Mouse (Mus musculus) cerebellum, adult 2 months (tissue): Measurements from ENCODE around the gene Cd28. TPM values are rescaled to one million over a fixed set of nuclear protein-coding genes. Genes with fewer than 3 reads are reported as not detected.

Source experiments
- DNase-seq, 2 experiments: peaks; one replicate each; pipeline ENCODE4 v3.0.0; 2021
- H3K27ac ChIP-seq: fragments of 200-500 bp; 2 replicates; pipeline ENCODE4 v1.5.1; 2012; ENCODE audit warnings: low read length, control low read depth, inconsistent platforms; ENCODE audit not compliant: insufficient read depth
- H3K27me3 ChIP-seq: fragments of 200-500 bp; 2 replicates; pipeline ENCODE4 v1.6.1; 2012; ENCODE audit warnings: inconsistent platforms, mild to moderate bottlenecking, low read length, moderate library complexity; ENCODE audit not compliant: control insufficient read depth, insufficient read depth
- H3K4me1 ChIP-seq: fragments of 200-500 bp; 2 replicates; pipeline ENCODE4 v1.6.1; 2011; ENCODE audit warnings: low read length; ENCODE audit not compliant: control insufficient read depth, insufficient read depth
- H3K4me3 ChIP-seq: fragments of 200-500 bp; replicated peaks from 2 replicates; pipeline ENCODE3; 2011; ENCODE audit warnings: mild to moderate bottlenecking, low read depth, low read length, control low read depth; ENCODE audit not compliant: insufficient read depth
- CTCF ChIP-seq: fragments of 200-500 bp; IDR thresholded peaks from 2 replicates; pipeline ENCODE4 v1.5.1; 2011; ENCODE audit warnings: low read depth, mild to moderate bottlenecking, control low read depth, low read length, moderate library complexity, borderline replicate concordance; ENCODE audit not compliant: insufficient read depth
- POLR2A ChIP-seq: fragments of 200-500 bp; IDR thresholded peaks from 2 replicates; pipeline ENCODE4 v1.6.1; 2011; ENCODE audit warnings: low read length, control low read depth, borderline replicate concordance; ENCODE audit not compliant: insufficient read depth
- WGBS: fragments of 180-500 bp; shearing (Covaris S2); methylation state at CpG from one replicate; pipeline ENCODE4 v1.1.7; 2018; 5-methylcytosine and 5-hydroxymethylcytosine counted together
- polyA plus RNA-seq: library from polyadenylated mRNA; depleted of rRNA; stranded (reverse); fragments of >200 nt; gene quantifications from 2 replicates; pipeline ENCODE4 v1.2.3, GENCODE M21; 2012

Gene Cd28
- polyA plus RNA-seq, 1 experiment = 0.25 TPM

- H3K27me3 ChIP-seq = no peaks in the 10 kb centered on the region
- DNase-seq = no peak
- H3K27ac ChIP-seq = no peak overlapping the region
- no peaks in the 10 kb centered on the region for H3K4me1 ChIP-seq
- H3K4me3 ChIP-seq = no peak overlapping the region
- no peak for TF ChIP-seq CTCF
- TF ChIP-seq POLR2A = no peak
- WGBS = 57% methylated on average over 7 of the region's 7 CpGs
Observed at GRCm38 (mm10) chr1:60745664-60746063, 29.1 kb downstream of the Cd28 start.

GRCm38 (mm10) chr1:60746153-60746552 lies 29.6 kb downstream of the Cd28 start:
- H3K27me3 ChIP-seq = no peaks in the 10 kb centered on the region
- WGBS = 59% methylated on average over 2 of the region's 2 CpGs
- TF ChIP-seq POLR2A = no peak
- TF ChIP-seq CTCF = no peak
- H3K4me3 ChIP-seq = no peak overlapping the region
- no peaks in the 10 kb centered on the region for H3K4me1 ChIP-seq
- DNase-seq = no peak
- no peak overlapping the region for H3K27ac ChIP-seq

- Histone ChIP-seq H3K4me3 (no peak overlapping the region), H3K4me1 (no peaks in the 10 kb centered on the region), H3K27me3 (no peaks in the 10 kb centered on the region), H3K27ac (no peak overlapping the region)
- DNase-seq = no peak
- 95% methylated on average over 5 of the region's 5 CpGs for WGBS
- no peak for TF ChIP-seq POLR2A
- TF ChIP-seq CTCF = no peak
Observed at GRCm38 (mm10) chr1:60746856-60747255, 30.3 kb downstream of the Cd28 start.

- DNase-seq = no peak
- Histone ChIP-seq H3K4me1 (no peaks in the 10 kb centered on the region), H3K4me3 (no peak overlapping the region), H3K27ac (no peak overlapping the region), H3K27me3 (no peaks in the 10 kb centered on the region)
- 92% methylated on average over 1 of the region's 1 CpGs for WGBS
- no peak for TF ChIP-seq CTCF
- TF ChIP-seq POLR2A = no peak
Observed at GRCm38 (mm10) chr1:60748286-60748685, 31.7 kb downstream of the Cd28 start.

GRCm38 (mm10) chr1:60748936-60749335 lies 32.3 kb downstream of the Cd28 start:
- H3K4me1 ChIP-seq = no peaks in the 10 kb centered on the region
- WGBS = 86% methylated on average over 4 of the region's 4 CpGs
- DNase-seq = no peak
- H3K27me3 ChIP-seq = no peaks in the 10 kb centered on the region
- H3K4me3 ChIP-seq = no peak overlapping the region
- TF ChIP-seq CTCF = no peak
- TF ChIP-seq POLR2A = no peak
- no peak overlapping the region for H3K27ac ChIP-seq

- no peak for TF ChIP-seq CTCF
- TF ChIP-seq POLR2A = no peak
- WGBS = 80% methylated on average over 5 of the region's 5 CpGs
Observed at GRCm38 (mm10) chr1:60749346-60749840, 32.8 kb downstream of the Cd28 start.

GRCm38 (mm10) chr1:60750201-60750765 lies 33.7 kb downstream of the Cd28 start:
- H3K27ac ChIP-seq = no peak overlapping the region
- no peaks in the 10 kb centered on the region for H3K4me1 ChIP-seq
- DNase-seq = no peak
- no peak overlapping the region for H3K4me3 ChIP-seq
- TF ChIP-seq CTCF (no peak), POLR2A (no peak)
- H3K27me3 ChIP-seq = no peaks in the 10 kb centered on the region
- WGBS = 88% methylated on average over 6 of the region's 6 CpGs

More at GRCm38 (mm10) chr1:60749346-60749840, 32.8 kb downstream of the Cd28 start:
- Histone ChIP-seq H3K4me1 (no peaks in the 10 kb centered on the region), H3K4me3 (no peak overlapping the region), H3K27me3 (no peaks in the 10 kb centered on the region), H3K27ac (no peak overlapping the region)
- DNase-seq = no peak

GRCm38 (mm10) chr1:60751011-60751410 lies 34.4 kb downstream of the Cd28 start:
- DNase-seq = no peak
- no peak overlapping the region for H3K4me3 ChIP-seq
- no peaks in the 10 kb centered on the region for H3K27me3 ChIP-seq
- H3K4me1 ChIP-seq = no peaks in the 10 kb centered on the region
- H3K27ac ChIP-seq = no peak overlapping the region
- no peak for TF ChIP-seq POLR2A
- TF ChIP-seq CTCF = no peak
- WGBS = 86% methylated on average over 4 of the region's 4 CpGs
